Mouse (Mus musculus) liver (tissue): ENCODE measurements around the gene Galnt5.

ENCODE experiments used
- DNase-seq: peaks from one replicate; pipeline ENCODE4 v3.0.0-alpha.2; 2020; ENCODE audit warnings: mixed read lengths

The Galnt5 gene

DNA sequence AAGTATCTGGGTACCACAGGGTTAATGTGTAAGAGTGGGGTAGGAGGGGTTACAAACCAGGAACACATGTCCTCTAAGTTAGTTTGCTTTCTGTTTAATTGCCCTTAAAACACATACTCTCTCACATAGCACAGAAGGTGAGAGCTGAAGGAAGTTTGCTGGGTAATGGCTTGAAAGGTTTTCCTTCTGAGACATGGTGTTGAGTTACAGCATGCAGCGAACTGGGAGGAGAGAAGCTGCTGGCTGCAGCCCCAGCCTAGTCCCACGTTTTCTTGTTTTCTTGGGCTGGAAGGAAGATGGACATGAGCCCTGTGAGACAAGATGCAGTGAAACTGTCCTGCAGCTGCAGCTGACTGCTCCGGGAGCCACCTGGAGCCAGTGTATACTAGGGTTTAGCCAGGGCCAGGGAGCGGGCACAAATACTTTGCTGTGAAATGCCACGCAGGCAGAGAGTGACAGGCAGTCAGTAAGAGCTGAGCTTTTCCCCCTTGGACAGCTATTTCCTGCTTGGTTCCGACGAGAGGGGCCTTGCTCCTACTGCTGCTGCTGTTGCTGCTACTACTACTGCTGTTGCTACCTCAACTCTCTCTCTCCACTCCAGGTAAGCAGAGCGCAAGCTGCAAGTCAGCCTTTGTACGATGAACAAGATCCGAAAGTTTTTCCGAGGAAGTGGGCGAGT, at the start of gene Galnt5:
TSS of gene Galnt5 (plus strand) at position 133 of the 679 bp plus-strand sequence.
- no peak for DNase-seq

DNA sequence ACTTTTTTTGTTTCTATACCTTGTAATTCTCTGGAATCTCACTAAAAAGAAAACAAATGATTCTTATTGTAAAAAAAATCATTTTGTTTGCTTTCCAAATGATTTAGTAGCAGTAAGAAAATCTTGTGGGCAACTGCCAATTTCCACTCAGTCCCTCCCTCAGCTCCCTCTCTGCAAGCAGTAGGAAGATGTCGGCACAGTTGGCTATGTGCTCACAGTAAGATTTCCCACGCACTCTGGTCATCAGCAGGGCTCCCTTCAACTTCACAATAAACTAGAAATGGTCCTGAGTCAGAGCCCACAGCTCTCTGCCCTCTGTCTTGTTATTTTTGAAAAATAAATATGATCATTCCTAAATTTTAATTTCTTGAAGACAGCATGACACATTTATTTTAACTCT, 46.1 kb upstream of the Galnt5 start:
- DNase-seq: no peak

DNA sequence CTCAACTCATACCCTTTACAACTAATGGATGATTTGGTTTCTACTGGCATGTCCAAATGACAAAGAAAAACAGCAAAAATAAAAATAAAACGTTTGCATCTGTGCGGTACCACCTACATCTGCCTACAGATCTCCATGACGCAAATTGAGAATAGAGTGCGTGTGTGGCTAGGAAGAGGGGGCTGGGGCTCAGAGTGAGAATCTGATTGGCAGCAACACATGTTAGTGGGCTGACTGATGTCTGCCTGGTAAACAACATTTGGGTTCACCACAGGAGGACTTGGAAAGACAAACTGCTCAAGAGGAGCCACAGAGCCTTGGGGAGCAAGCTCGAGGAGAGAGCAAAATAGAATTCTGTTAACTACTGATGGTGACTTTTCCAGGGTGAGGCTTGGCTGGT, 36.9 kb upstream of the Galnt5 start:
- no peak for DNase-seq

DNA sequence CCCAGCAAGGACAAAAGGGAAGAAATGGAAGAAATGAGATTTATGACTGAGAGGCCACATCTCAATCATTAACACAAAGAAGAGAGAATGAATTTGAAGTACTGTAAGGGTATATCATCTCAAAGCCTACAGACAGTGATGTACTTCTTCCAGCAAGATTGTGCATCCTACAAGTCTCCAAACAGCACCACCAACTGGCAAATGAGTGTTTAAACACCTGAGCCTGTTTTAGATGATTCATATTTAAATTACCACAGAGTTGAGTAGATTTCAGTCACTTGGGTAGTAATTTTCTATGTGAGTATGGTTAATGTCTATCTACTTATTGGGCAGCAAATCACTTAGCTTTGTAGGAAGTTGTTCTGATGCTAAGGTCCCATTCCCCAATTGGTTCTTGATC, 15.4 kb upstream of the Galnt5 start:
- no peak for DNase-seq

DNA sequence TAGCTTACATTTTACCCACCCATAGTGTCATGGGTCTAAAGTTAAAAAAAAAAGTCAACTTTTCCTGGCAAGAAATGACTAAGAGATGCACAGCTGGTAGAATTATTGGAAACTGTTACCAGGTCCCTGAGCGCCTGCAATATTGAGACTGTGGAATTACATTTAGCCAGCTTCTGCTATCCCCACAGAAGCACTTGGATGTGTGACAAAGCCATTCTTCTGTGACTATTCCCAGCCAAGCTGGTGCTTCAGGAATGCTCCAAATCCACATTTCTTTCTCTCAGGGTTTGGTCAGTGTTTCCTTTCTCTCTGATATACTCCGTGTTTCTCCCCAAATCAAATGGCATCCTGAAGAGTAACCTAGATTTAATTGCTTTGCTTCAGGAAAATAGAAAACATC, 6.6 kb upstream of the Galnt5 start:
- no peak for DNase-seq

DNA sequence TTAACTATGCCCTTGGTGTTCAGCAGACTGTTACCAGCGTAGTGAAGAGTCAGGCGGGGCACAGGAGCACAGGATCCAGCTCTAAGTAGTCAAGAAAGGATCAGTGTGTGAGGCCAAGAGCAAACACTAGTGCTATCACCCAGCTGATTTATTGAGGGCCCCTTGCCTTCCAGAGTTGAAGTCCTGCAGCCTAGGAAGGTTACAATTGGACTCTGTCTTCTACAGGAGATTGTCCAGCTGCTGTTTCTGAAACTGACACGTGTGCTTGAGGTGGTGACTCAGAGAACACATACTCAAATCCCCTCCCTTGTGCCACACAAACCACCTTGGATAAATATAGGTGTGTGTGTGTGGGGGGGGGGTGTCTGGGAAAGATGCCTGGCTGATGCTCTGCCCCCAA, 3.8 kb downstream of the Galnt5 start:
- DNase-seq: no peak

DNA sequence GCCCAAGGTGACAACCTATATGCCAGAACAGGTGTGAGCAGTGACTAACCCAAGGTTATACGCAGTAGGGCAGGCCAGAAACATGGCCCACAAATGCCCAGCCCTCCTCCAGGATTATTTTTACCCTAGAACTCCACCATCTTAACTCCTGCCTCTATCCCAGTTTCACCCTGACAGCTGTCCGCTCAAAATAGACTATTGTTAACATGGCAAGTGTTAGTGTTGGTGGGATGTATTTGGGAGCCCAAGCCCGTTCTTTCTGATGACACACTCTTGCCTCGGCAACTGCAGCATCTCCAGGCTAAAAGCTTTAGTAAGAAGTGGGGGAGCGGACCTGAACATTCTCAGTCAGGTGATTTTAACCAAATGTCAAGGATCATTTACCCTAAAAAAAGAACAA, 9.4 kb downstream of the Galnt5 start:
- DNase-seq: no peak

DNA sequence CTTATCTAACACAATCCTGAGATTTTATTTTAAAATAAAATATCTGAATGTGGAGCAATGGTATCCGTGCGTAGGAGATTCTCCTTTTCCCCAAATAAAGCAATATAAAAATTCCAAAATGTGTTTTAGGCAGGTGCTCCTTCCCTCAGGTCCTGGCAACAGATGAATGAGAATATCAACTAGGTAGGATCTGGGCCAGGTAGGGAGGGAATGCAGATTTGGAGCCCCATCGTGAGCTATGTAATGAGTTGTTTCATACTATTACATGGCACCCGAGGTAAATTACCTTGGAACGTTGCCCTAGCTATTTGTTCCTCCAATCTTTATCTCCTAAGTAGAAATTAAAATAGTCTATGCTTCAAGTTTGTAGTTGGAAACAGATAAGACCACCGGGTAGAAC, 25.9 kb downstream of the Galnt5 start:
- no peak for DNase-seq

DNA sequence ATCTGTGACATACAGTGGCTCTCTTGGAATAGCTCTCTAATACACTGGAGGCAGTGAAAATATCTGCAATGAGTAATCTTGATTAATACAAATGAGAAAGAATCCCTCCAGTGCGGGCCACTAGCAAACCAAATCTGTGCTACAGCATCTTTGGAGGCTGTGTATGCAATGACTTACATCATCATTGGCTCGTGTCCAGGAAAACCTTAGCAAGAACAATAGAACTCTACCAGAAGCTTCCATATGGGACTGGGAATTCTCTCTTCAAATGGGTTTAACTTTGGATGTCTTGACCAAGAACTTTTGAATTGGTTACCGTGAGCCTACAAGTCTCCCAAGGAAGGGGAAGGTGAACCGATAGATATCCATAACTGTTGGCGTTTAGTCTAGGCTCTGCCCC, 29.1 kb downstream of the Galnt5 start:
- no peak for DNase-seq

DNA sequence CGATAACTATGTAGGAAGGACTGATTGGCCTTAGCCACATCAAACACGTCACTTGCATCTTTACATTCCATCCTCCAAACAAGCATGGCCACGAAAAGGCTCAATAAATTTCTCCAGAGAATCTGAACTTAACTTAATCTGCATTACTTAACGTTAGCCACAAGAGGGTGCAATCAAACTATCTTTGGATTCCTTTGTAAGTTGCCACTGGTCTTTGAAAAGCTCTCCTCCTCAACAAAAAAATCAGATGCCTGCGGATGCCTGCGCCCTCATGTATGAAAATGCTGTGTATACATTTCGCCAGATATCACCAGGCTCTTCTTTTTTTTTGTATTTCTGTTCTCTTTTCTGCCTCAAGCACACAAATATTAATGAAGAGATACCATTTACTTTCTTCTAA, 31.7 kb downstream of the Galnt5 start:
- no peak for DNase-seq

DNA sequence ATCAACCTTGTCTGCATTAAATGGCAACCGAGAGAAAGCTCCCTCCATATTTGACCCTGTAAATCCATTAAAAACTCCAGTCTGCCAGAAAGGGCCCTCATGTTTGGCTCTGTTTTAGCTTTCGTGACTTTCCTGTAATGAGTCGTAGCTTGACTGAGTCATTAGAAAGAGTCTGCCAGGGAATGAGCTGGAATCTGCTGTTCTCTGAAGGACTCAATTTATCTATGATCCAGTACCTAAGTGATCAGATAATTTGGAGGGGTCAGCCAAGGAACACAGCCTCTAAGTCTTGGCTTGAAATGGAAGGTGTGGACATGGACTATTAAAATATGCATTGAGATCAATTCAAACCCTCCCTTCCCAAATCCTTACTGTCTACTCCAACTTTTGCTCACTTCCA, 33.7 kb downstream of the Galnt5 start:
- DNase-seq: no peak

DNA sequence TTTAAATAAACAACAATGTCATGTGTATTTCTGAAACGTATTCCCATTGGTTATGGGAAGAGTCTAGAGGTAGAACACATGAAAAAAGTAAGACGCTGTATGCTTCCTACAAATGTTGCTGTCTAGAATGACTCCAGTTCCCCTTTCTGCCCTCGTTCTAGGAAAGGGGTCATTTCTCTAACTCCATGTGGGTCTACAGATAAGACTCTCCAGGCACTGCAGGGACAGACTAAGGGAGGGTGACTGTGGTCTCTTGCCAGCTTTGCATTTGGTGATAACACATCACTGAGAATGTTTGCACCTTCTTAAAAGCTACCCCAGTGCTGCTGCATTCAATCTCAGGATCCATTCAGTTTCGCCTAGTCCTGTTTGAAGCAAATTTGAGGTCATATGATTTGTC, 38.0 kb downstream of the Galnt5 start:
- peak; percentile 9 for DNase-seq

DNA sequence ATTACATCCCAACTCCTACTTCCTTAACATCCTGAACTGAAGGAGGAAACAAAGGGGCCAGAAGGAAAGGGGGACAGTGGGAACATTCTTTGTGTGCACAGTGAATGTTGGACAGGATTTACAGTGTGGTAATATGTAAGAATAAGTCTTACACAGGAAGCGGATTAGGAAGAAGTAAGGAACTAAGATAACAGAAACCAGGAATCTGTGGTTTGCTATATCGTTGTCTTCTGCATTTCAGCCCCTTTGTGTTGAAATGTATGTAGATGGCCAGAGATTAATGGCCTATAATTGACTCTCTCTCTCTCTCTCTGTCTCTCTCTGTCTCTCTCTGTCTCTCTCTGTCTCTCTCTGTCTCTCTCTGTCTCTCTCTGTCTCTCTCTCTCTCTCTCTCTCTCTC, 39.2 kb downstream of the Galnt5 start:
- DNase-seq: no peak

DNA sequence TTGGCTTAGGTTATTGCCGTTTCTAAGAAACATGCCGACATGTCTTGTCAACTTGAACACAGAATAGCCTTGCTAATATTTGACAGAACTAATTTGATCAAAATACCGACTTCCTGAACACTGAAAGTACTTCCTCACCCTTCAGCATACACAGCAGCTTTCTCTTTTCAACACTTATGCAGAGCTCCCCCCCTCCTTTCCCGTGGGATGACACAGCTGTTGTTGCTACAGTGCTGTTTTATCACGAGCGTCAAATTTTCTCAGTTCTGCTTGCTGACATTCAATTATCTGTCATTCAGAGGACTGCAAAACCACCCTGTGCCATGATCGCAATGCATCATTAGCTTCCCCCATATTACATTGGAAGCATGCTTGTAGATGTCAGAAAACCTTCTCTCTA, 44.2 kb downstream of the Galnt5 start:
- no peak for DNase-seq

DNA sequence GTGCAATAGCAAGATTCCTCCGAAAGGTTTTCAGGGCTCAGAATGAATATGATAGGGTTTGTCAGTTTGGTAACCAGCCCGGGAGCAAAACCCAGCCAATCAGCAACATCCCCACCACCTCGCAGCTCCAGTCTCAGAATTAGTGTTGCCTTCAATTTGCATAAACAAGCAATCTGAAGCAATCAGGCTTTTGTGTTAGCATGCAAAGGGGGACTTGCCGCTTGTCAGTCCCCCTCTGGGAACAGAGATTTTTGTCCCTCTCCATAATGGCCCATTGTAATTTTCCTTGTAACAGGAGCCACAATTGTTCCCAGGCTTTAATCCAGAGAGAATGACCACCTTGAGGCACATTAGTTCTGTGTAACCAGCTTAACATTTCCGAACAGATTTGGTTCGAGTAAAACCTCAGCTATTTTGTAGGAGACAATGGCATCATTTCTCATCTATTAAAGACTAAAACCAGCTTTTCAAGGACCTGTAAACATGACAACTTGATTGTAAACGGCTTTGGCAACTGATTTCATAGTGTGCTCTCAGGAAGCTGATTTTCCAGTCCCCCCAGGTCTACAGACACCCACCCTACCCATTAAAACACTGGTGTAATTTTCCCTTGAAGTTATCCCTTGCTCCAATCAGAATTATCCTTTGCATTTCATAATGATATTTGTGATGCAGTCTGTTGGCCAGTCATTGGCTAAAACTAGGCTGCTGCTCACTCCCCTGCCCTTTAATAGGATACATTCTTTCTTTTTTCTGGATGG, 55.3 kb downstream of the Galnt5 start, which contains the start of gene Ermn:
TSS of gene Ermn (minus strand) at position 44 of the 761 bp plus-strand sequence.
- DNase-seq: no peak

DNA sequence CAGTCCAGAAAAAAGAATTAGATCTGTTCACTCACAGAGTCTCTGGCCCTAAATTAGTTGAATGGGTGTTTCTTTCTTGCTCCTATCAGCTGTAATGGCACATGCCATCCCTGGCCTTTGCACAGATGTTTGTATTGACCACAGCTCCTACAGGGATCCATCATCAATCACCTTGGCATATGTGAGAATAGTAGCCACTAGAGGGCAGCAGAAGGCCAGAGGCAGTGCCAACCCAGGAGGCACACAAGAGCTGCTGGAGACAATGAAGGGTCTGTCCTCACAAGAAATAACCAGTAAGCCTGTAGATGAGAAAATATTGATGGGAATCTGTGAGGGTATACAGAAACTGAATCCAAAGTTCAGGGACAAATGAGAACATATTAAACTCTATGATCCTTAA, 57.7 kb downstream of the Galnt5 start:
- DNase-seq: peak; percentile 24

DNA sequence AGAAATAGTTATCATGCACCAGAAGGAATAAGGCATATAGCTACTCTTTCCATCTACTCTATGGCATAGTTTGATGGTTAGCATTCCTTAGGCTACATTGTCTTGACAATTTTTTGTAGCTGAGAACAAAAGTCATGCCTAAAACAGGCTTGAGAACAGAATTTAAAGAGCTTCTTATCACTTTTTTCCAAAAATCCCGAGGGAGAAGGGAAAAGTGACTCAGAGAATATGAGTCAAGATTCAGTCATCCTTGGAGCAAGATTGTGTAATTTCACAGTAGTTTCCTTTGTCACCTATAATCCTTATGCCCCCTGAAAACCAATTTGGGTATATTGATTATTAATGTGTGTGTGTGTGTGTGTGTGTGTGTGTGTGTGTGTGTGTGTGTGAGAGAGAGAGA, 82.2 kb downstream of the Galnt5 start:
- DNase-seq: no peak

DNA sequence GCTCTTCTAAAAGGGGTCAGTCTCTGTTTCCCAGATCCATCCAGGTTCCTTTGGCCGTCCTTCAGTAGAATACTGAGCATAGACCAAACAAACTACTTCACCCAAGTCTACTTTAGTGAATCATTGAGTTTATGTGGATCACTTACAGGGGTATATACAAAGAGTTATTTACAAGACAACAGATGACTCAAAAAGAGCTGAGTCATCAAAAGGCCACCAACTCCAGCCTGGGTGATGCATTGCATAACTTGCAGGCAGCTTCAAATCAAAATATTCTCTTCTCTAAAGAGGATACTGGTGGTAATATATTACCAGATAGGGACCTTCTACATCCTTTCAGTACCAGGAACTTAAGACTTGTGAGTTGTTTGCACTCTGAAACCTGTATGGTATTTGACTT, 88.7 kb downstream of the Galnt5 start:
- DNase-seq: no peak

DNA sequence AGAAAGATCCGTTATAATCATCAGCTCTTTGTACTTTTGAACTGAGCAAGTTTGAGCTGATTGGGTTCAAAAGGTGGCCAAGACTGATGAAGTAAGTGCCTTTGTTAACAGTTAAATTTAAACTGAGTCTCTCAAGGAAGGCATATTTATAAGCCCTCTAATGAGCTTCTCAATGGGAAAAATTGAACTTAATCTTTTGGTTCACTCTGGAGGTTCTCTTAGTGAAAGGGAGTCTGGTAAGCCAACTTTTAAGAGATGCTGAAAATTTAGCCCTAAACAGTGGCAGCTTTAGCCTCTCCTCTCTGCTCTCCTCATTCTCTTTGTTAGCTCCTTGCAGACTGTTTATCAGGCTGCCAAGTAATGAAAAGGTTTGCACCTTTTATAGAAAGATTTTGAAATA, 97.1 kb downstream of the Galnt5 start:
- no peak for DNase-seq
